Mouse (Mus musculus) kidney, embryonic 14.5 days (tissue): ENCODE results near the gene Abcg1. TPM values are rescaled to one million over a fixed set of nuclear protein-coding genes. Genes with fewer than 3 reads are reported as not detected.

Experiments used
- ATAC-seq: fragments of 200-750 bp; cut with Nextera tagmentation; 2 replicates; pipeline ENCODE4 v1.8.0; 2017; ENCODE audit warnings: moderate number of reproducible peaks, mild to moderate bottlenecking, moderate TSS enrichment, moderate library complexity; ENCODE audit not compliant: low FRiP score, low TSS enrichment
- H3K27ac ChIP-seq: fragments of 300-500 bp; sonication (generic); 2 replicates; pipeline ENCODE4 v1.5.1; 2014; ENCODE audit warnings: low read depth, mild to moderate bottlenecking, low read length, moderate library complexity, mixed read lengths
- H3K27me3 ChIP-seq: fragments of 300-500 bp; sonication (generic); 2 replicates; pipeline ENCODE4 v1.6.1; 2014; ENCODE audit warnings: mild to moderate bottlenecking, low read length; ENCODE audit not compliant: control insufficient read depth, insufficient read depth
- H3K36me3 ChIP-seq: fragments of 300-500 bp; sonication (generic); 2 replicates; pipeline ENCODE4 v1.6.1; 2014; ENCODE audit warnings: low read length, mixed read lengths; ENCODE audit not compliant: control insufficient read depth, insufficient read depth
- H3K4me1 ChIP-seq: fragments of 300-500 bp; sonication (generic); 2 replicates; pipeline ENCODE4 v1.6.1; 2014; ENCODE audit warnings: low read length, mixed read lengths; ENCODE audit not compliant: control insufficient read depth, insufficient read depth
- H3K4me2 ChIP-seq: fragments of 300-500 bp; sonication (generic); replicated peaks from 2 replicates; pipeline ENCODE4 v1.6.1; 2014; ENCODE audit warnings: low read depth, mild to moderate bottlenecking, low read length
- H3K4me3 ChIP-seq: fragments of 300-500 bp; sonication (generic); 2 replicates; pipeline ENCODE4 v1.5.1; 2014; ENCODE audit warnings: mild to moderate bottlenecking, low read length
- H3K9ac ChIP-seq: fragments of 300-500 bp; sonication (generic); 2 replicates; pipeline ENCODE4 v1.6.1; 2014; ENCODE audit warnings: low read depth, mild to moderate bottlenecking, low read length, moderate library complexity
- H3K9me3 ChIP-seq: fragments of 300-500 bp; sonication (generic); 2 replicates; pipeline ENCODE4 v1.6.1; 2016; ENCODE audit warnings: low read length; ENCODE audit not compliant: control insufficient read depth
- WGBS: fragments of 180-500 bp; shearing (Covaris S2); extraction: QIAGEN DNeasy Blood & Tissue Kit; methylation state at CpG from one replicate; pipeline ENCODE4 v1.1.7; 2014; 5-methylcytosine and 5-hydroxymethylcytosine counted together
- polyA plus RNA-seq: library from polyadenylated mRNA; unstranded; fragments of >200 nt; fragmentation: Nextera tagmentation; extraction: Ambion mirVana; gene quantifications from 2 replicates; pipeline ENCODE4 v1.2.1, GENCODE M21; 2014

The Abcg1 gene
- polyA plus RNA-seq, 1 experiment from 2014 or later = 5.4 TPM

GRCm38 (mm10) chr17:31060588-31061345 is 3.3 kb downstream of the Abcg1 start:
- H3K4me1 ChIP-seq = peaks cover 9% of the 10 kb centered on the region
- peaks cover 30% of the 10 kb centered on the region for H3K27me3 ChIP-seq
- H3K9me3 ChIP-seq = no peaks in the 10 kb centered on the region
- H3K4me3 ChIP-seq = no peak overlapping the region
- H3K9ac ChIP-seq = no peak overlapping the region
- H3K4me2 ChIP-seq = no peak overlapping the region
- ATAC-seq = no peak
- no peaks in the 10 kb centered on the region for H3K36me3 ChIP-seq
- peak overlapping the region; percentile 37; the same call in 1 of the 2 replicates for H3K27ac ChIP-seq
- 68% methylated on average over 13 of the region's 13 CpGs for WGBS

GRCm38 (mm10) chr17:31061346-31062095 is 4.0 kb downstream of the Abcg1 start:
- no peak for ATAC-seq
- H3K4me1 ChIP-seq = peaks cover 9% of the 10 kb centered on the region
- H3K27me3 ChIP-seq = peaks cover 30% of the 10 kb centered on the region
- WGBS = 70% methylated on average over 3 of the region's 3 CpGs
- no peak overlapping the region for H3K4me2 ChIP-seq
- no peaks in the 10 kb centered on the region for H3K36me3 ChIP-seq
- H3K9me3 ChIP-seq = no peaks in the 10 kb centered on the region
- H3K9ac ChIP-seq = no peak overlapping the region
- no peak overlapping the region for H3K27ac ChIP-seq
- no peak overlapping the region for H3K4me3 ChIP-seq

DNA sequence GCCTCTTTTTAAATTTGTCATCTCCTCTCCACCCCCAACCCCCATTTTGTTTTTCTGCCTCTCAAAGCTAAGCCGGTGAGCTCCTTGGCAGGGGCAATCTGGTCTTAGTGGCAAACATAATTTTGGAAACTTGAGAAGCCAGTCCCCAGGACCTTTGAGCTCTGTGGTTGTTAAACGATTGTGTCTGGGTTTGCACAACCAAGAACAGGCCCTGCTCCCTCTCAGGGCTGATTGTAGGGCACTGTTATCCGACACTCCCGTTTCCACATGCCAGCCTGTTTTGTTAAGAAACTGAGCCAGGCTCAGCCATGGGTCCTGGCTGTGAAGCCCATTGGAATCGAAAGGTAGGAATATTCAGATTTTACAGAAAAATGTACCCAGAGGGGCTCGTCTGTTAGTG is 8.6 kb downstream of the Abcg1 start:
- Histone ChIP-seq H3K27ac (no peak overlapping the region), H3K4me1 (peaks cover 8% of the 10 kb centered on the region; the same call in 1 of the 2 replicates), H3K4me2 (no peak overlapping the region), H3K36me3 (no peaks in the 10 kb centered on the region), H3K9ac (no peak overlapping the region), H3K9me3 (no peaks in the 10 kb centered on the region), H3K4me3 (no peak overlapping the region), H3K27me3 (no peaks in the 10 kb centered on the region)
- ATAC-seq = no peak
- WGBS = 29% methylated on average over 6 of the region's 6 CpGs

DNA sequence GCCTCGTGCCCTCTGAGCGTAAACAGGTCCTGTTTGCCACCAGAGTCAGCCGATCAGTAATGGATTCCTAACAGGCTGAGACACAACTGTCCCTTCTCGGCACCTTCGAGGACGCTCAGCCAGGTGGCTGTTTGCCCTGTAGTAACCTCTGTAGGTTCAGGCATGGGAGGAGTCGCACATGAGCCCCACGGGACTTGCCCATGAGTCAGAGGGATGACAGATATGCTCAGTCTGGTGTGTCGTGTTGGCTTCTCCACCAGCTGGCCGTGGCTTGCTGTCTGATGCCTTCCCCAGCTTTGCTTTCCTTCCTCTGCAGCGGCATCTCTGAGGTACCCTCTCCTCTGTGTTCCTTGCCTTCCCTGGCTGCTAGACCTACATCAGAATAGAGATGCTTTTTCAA is 9.6 kb downstream of the Abcg1 start:
- peak; percentile 38; the same call in 1 of the 2 replicates for ATAC-seq
- peaks cover 8% of the 10 kb centered on the region; the same call in 1 of the 2 replicates for H3K4me1 ChIP-seq
- 27% methylated on average over 11 of the region's 11 CpGs for WGBS

GRCm38 (mm10) chr17:31069121-31069520 is 11.6 kb downstream of the Abcg1 start:
- no peak overlapping the region for H3K27ac ChIP-seq
- ATAC-seq = no peak
- 75% methylated on average over 6 of the region's 6 CpGs for WGBS
- no peaks in the 10 kb centered on the region for H3K27me3 ChIP-seq
- no peaks in the 10 kb centered on the region for H3K36me3 ChIP-seq
- no peak overlapping the region for H3K4me2 ChIP-seq
- H3K4me3 ChIP-seq = no peak overlapping the region
- H3K9ac ChIP-seq = no peak overlapping the region
- H3K4me1 ChIP-seq = peaks cover 21% of the 10 kb centered on the region
- H3K9me3 ChIP-seq = no peaks in the 10 kb centered on the region

More for the DNA sequence above, 9.6 kb downstream of the Abcg1 start:
- Histone ChIP-seq H3K27ac (no peak overlapping the region), H3K27me3 (no peaks in the 10 kb centered on the region), H3K36me3 (no peaks in the 10 kb centered on the region), H3K4me3 (no peak overlapping the region), H3K4me2 (no peak overlapping the region), H3K9me3 (no peaks in the 10 kb centered on the region), H3K9ac (no peak overlapping the region)

GRCm38 (mm10) chr17:31069845-31070244 is 12.4 kb downstream of the Abcg1 start:
- H3K27me3 ChIP-seq = no peaks in the 10 kb centered on the region
- H3K4me3 ChIP-seq = no peak overlapping the region
- H3K27ac ChIP-seq = no peak overlapping the region
- H3K4me1 ChIP-seq = peaks cover 24% of the 10 kb centered on the region
- no peaks in the 10 kb centered on the region for H3K9me3 ChIP-seq
- H3K36me3 ChIP-seq = no peaks in the 10 kb centered on the region
- H3K4me2 ChIP-seq = no peak overlapping the region
- no peak for ATAC-seq
- H3K9ac ChIP-seq = no peak overlapping the region
- WGBS = 87% methylated on average over 4 of the region's 4 CpGs

GRCm38 (mm10) chr17:31070403-31071185 is 13.1 kb downstream of the Abcg1 start:
- Histone ChIP-seq H3K36me3 (no peaks in the 10 kb centered on the region), H3K27ac (no peak overlapping the region), H3K9ac (no peak overlapping the region), H3K4me3 (no peak overlapping the region), H3K4me1 (peaks cover 24% of the 10 kb centered on the region), H3K4me2 (no peak overlapping the region), H3K9me3 (no peaks in the 10 kb centered on the region), H3K27me3 (no peaks in the 10 kb centered on the region)
- WGBS = 43% methylated on average over 6 of the region's 6 CpGs
- no peak for ATAC-seq

DNA sequence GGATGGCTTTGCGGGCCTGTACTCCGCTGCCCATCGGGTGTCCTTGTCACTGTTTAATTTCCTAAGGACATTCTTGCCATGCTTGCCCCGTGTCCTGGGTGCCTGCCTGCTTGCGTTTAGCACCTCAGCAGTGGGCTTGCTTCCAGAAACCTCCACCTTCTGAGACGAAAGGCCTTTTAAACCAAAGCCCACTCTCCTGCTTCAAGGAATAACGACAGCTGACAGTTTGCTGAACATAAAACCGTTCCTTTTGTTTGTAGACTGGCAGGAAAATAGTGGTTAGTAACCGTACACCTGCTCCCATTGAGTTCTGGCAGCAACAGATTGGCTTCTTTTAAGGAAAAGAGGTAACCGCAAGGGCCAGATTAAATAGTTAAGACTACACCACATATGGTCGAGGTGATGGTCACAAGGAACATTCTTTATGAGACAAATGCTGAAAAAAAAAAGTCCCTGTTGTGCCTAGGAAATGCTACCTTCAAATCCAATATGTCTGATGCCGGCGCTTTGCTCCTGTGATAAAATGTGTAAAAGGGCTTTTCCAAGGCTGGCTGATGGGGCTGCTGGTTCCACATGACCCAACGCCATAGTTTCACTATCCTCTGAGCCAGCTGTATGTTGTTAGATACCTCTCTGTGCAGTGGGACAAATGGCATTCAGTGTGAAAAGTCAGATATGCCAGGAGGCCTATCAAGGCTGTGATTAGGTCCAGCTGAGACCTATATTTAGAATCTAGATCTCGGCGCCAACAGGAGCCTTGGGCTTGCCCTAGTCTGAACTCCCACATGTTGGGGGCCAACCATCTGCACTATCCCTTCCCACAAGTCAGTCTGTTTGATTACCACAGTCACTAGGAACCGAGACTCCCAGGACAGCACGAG is 14.2 kb downstream of the Abcg1 start:
- H3K27ac ChIP-seq = no peak overlapping the region
- H3K4me3 ChIP-seq = no peak overlapping the region
- no peaks in the 10 kb centered on the region for H3K9me3 ChIP-seq
- peaks cover 23% of the 10 kb centered on the region for H3K4me1 ChIP-seq
- no peaks in the 10 kb centered on the region for H3K27me3 ChIP-seq
- no peak for ATAC-seq
- no peaks in the 10 kb centered on the region for H3K36me3 ChIP-seq
- H3K4me2 ChIP-seq = no peak overlapping the region
- no peak overlapping the region for H3K9ac ChIP-seq
- WGBS = 56% methylated on average over 18 of the region's 18 CpGs
